Mouse (Mus musculus) kidney, adult 2 months (tissue): Measurements from ENCODE around the gene C130074G19Rik. TPM values are rescaled to one million over a fixed set of nuclear protein-coding genes. Genes with fewer than 3 reads are reported as not detected.

ENCODE experiments used
- DNase-seq: peaks from one replicate; pipeline ENCODE4 v3.0.0; 2021
- H3K27ac ChIP-seq: fragments of 200-500 bp; 2 replicates; pipeline ENCODE4 v1.5.1; 2012; ENCODE audit warnings: low read depth, low read length, control low read depth, inconsistent platforms; ENCODE audit not compliant: insufficient read depth
- H3K27me3 ChIP-seq: fragments of 200-500 bp; replicated peaks from 2 replicates; pipeline ENCODE4 v1.6.1; 2012; ENCODE audit warnings: mild to moderate bottlenecking, moderate library complexity, low read length, inconsistent platforms; ENCODE audit not compliant: control insufficient read depth, insufficient read depth
- H3K36me3 ChIP-seq: fragments of 200-500 bp; 2 replicates; pipeline ENCODE4 v1.6.1; 2012; ENCODE audit warnings: mild to moderate bottlenecking, moderate library complexity, low read length, inconsistent platforms; ENCODE audit not compliant: control insufficient read depth, insufficient read depth
- H3K4me1 ChIP-seq: fragments of 200-500 bp; 2 replicates; pipeline ENCODE4 v1.6.1; 2011; ENCODE audit warnings: low read length; ENCODE audit not compliant: control insufficient read depth, insufficient read depth
- H3K4me3 ChIP-seq: fragments of 200-500 bp; 2 replicates; pipeline ENCODE4 v1.5.1; 2011; ENCODE audit warnings: mild to moderate bottlenecking, low read depth, low read length, control low read depth; ENCODE audit not compliant: insufficient read depth
- CTCF ChIP-seq: fragments of 200-500 bp; conservative IDR thresholded peaks from 2 replicates; pipeline ENCODE4 v1.5.1; 2011; ENCODE audit warnings: low read depth, mild to moderate bottlenecking, control low read depth, low read length, moderate library complexity, mixed read lengths; ENCODE audit not compliant: insufficient read depth, insufficient read length
- POLR2A ChIP-seq: fragments of 200-500 bp; IDR thresholded peaks from one replicate; pipeline ENCODE4 v1.6.1; 2011; ENCODE audit warnings: low read depth, low read length, control low read depth
- WGBS: fragments of 180-500 bp; shearing (Covaris S2); methylation state at CpG from one replicate; pipeline ENCODE4 v1.1.7; 2018; 5-methylcytosine and 5-hydroxymethylcytosine counted together
- polyA plus RNA-seq: library from polyadenylated mRNA; depleted of rRNA; stranded (reverse); fragments of >200 nt; gene quantifications from 2 replicates; pipeline ENCODE4 v1.2.3, GENCODE M21; 2012

C130074G19Rik gene
- polyA plus RNA-seq, 1 experiment = 113 TPM

DNA sequence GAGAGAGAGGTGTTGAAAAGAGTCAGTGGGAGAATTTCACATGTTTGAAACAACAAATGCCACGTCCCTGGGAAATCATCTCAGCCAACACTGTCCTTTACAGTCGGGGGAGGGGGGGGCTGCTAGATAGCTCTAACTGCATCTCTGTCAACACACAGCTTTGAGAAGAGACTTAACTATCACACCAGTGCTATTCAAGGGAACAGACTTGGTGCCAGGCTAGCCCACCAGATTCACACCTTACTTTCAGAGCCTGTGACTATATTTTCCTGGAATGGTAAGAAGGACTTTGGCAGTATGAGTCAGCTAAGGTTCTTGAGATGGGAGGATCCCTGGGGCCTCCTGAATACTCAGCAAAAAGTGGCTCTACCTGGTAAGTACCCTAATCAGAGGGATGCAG lies 5.7 kb downstream of the C130074G19Rik start:
- H3K4me1 ChIP-seq = peaks cover 35% of the 10 kb centered on the region

DNA sequence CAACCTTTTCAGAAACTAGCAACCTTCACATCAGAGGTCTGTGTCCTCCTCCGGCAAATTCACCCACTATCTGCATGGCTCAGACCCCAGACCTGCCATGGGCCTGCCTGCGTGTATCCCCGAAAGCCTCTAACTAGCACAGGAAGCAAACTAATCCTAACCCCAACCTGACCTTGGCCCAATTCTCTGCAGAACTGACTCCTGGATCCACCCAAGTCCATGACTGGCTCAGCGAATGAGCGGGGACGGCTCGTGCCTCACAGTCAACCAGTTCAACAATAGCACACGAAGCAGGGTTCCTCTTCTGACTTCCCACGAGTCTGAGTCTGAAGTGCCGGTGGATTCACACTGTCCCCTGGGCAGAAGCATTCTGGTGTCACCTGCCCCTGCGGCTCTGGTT lies 9.1 kb downstream of the C130074G19Rik start:
- H3K4me1 ChIP-seq = peaks cover 58% of the 10 kb centered on the region

More for the DNA sequence above, 5.7 kb downstream of the C130074G19Rik start:
- peak; percentile 36 for DNase-seq
- H3K27me3 ChIP-seq = no peaks in the 10 kb centered on the region
- peak overlapping the region; percentile 1; the same call in 1 of the 2 replicates for H3K27ac ChIP-seq
- 57% methylated on average over 2 of the region's 2 CpGs for WGBS
- TF ChIP-seq POLR2A = no peak
- TF ChIP-seq CTCF = no peak
- H3K4me3 ChIP-seq = no peak overlapping the region
- H3K36me3 ChIP-seq = no peaks in the 10 kb centered on the region; the same call in 1 of the 2 replicates

DNA sequence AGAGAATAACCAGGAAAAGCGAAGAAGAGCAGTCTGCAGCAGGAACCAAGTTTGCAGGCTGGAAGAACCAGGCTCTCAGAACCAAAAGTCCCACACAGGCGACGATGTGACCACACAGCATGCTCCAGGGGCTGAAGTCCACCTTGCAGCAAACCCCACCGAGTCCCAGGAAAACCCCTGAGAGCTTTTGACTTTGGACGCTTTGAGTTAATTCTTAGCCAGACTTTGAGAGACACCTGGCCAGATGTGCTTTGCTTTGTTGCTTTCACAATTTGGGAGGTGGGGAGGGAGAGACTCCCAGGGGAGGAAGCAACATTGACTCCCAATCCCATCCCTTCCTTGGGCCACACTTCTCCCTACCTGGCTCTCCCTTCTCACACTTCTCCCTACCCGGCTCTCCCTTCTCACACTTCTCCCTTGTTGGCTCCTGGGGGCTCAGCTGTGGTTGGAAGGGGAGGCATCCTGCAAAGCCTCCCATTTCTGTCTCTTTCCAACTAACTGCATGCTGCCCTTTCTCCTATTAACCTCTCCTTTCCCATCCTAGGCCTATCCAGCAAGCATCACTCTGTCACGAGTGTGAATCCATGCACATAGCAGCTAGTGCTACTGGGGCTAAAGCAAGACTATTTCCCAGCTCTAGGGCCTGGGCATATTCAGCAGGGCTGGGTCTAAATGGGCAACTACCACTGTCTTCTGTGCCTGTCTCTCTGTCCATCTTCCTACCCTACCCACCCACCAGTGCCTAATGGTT lies 10.8 kb downstream of the C130074G19Rik start:
- peaks cover 52% of the 10 kb centered on the region for H3K4me1 ChIP-seq
- WGBS = 44% methylated on average over 7 of the region's 7 CpGs
- H3K4me3 ChIP-seq = no peak overlapping the region
- DNase-seq = peak; percentile 93
- no peaks in the 10 kb centered on the region; the same call in 1 of the 2 replicates for H3K36me3 ChIP-seq
- H3K27ac ChIP-seq = peak overlapping the region; percentile 92
- TF ChIP-seq POLR2A (no peak), CTCF (no peak)
- no peaks in the 10 kb centered on the region for H3K27me3 ChIP-seq

More for the DNA sequence above, 9.1 kb downstream of the C130074G19Rik start:
- 64% methylated on average over 11 of the region's 11 CpGs for WGBS
- Histone ChIP-seq H3K36me3 (no peaks in the 10 kb centered on the region; the same call in 1 of the 2 replicates), H3K4me3 (no peak overlapping the region), H3K27ac (peak overlapping the region; percentile 33; the same call in 1 of the 2 replicates), H3K27me3 (no peaks in the 10 kb centered on the region)
- DNase-seq = no peak
- TF ChIP-seq POLR2A (no peak), CTCF (no peak)

DNA sequence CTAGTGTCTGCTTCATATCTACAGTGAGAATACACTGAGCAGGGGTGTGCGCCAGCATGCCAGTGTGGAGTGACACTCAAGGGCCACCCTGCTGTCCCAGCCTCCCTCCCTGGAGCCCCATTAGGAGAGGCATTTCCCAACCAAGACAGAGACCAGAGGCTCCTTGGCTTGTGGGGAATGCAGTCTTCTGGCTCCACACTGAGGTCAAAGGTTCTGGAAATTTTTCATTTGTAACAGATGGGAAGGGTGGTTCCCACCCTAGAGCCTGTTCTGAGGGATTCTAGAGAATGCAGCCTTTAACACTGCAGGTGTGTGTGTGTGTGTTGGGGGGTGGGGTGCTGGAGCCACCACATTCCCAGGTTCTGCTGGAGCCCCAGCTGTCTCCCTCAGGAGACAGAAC lies 11.5 kb downstream of the C130074G19Rik start:
- 54% methylated on average over 1 of the region's 1 CpGs for WGBS
- Histone ChIP-seq H3K27ac (peak overlapping the region; percentile 92), H3K36me3 (no peaks in the 10 kb centered on the region; the same call in 1 of the 2 replicates), H3K4me3 (no peak overlapping the region), H3K27me3 (no peaks in the 10 kb centered on the region), H3K4me1 (peaks cover 54% of the 10 kb centered on the region)
- TF ChIP-seq POLR2A (no peak), CTCF (no peak)
- peak; percentile 87 for DNase-seq

DNA sequence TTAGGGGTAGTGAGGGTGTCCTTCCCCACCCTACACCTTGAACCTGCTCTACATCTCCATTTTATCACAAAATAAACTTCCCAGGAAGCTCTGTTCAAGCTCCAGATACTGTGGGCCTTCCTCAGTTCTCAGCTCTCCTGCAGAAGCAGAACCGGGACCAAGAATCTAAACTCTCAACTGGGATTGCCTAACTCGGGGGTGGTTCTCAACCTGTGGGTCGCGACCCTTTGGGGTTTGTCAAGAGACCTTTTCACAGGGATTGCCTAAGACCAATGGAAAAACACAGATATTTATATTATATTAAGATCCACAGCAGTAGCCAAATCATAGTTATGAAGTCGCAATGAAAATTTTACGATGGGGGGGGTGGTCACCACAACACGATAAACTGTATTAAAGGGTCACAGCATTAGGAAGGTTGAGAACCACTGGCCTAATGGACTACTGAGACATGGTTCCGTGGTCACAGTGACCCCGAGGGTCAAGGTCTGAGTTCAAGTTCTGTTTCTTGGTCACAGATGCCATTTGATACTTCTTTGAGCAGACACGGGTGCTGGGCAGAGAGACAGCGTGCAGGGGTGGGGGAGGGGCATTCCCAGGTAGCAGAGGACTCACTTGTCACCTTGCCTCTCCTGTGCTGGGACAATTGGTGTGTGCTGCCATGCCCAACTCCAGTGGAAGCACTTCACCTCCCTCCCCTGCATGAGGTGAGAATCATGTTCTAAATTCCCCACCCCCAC lies 12.2 kb downstream of the C130074G19Rik start:
- peaks cover 61% of the 10 kb centered on the region for H3K4me1 ChIP-seq
- 54% methylated on average over 11 of the region's 11 CpGs for WGBS
- no peak overlapping the region for H3K4me3 ChIP-seq
- H3K27me3 ChIP-seq = no peaks in the 10 kb centered on the region
- H3K27ac ChIP-seq = peak overlapping the region; percentile 92
- no peaks in the 10 kb centered on the region; the same call in 1 of the 2 replicates for H3K36me3 ChIP-seq
- TF ChIP-seq CTCF (no peak), POLR2A (no peak)
- DNase-seq = peak; percentile 73

DNA sequence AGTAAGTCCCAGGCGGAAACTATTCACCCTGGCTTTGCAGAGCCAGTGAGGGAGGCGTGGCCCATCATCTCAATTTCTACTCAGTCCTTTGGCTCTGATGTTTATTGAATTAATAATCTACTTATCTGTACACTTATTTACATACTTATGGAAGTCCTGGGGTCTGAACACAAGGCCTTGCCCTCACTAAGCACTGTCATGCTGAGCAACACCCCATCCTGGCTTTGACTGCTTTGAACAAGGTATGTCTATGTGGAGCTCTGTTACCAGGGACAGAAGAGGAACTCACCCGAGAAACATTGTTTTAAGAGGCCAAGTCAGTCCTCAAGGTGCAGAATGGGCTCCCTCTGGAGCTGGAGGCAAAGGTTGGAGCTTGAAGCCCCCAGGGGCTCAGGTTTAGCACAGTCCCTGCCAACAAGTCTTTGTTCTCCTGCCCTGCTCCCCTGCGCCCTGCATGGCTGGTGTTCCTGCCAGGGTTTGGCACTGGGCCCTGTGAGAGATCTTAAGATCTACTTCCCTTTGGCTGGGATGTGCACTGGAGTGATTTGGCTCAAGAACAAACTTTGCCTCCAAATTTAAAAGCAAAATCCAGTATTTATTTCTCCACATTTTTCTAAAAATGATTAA lies 13.0 kb downstream of the C130074G19Rik start:
- Histone ChIP-seq H3K36me3 (no peaks in the 10 kb centered on the region; the same call in 1 of the 2 replicates), H3K27ac (peak overlapping the region; percentile 87), H3K27me3 (no peaks in the 10 kb centered on the region), H3K4me3 (no peak overlapping the region), H3K4me1 (peaks cover 62% of the 10 kb centered on the region)
- TF ChIP-seq POLR2A = no peak
- 28% methylated on average over 4 of the region's 4 CpGs for WGBS
- peak; percentile 94 for DNase-seq

DNA sequence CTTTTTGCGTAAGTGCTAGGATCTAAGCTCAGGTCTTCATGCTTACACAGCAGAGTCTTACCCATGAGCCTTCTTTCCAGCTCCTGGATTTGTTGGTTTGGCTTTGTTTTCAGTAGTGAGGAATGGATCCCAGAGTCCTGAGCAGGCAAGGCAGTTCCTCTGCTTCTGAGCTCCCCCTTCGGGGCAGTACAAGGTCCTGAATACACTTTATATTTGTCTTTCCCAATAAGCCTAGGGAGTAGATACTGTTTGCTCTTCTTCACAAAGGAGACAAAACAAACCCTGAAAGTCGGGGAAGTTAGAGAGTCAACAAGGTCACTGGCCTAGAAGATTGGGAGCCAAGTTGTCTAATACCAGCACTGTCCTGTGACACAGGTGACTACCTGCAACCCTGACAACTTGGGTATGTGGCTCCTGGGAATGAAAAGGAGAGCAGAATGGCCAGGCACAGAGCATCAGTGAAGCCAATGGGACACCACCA lies 15.3 kb downstream of the C130074G19Rik start:
- H3K4me3 ChIP-seq = no peak overlapping the region
- H3K36me3 ChIP-seq = no peaks in the 10 kb centered on the region
- H3K4me1 ChIP-seq = peaks cover 59% of the 10 kb centered on the region
- no peak for DNase-seq
- 53% methylated on average over 3 of the region's 3 CpGs for WGBS
- H3K27me3 ChIP-seq = no peaks in the 10 kb centered on the region
- H3K27ac ChIP-seq = 0 out of 2 replicates have a peak overlapping the region, but pooled peaks have one; percentile 17
- TF ChIP-seq POLR2A (no peak), CTCF (no peak; the same call in 1 of the 2 replicates)
